Mouse (Mus musculus) lung, postnatal 0 days (tissue): ENCODE data around the gene Kat2a.

Experiments used
- CTCF ChIP-seq: IDR thresholded peaks from 2 replicates; pipeline ENCODE4 v1.5.1; 2016; ENCODE audit warnings: antibody characterized with exemption, mild to moderate bottlenecking
- EP300 ChIP-seq: IDR thresholded peaks from 2 replicates; pipeline ENCODE4 v1.6.1; 2016; ENCODE audit warnings: antibody characterized with exemption, mild to moderate bottlenecking, control low read depth

DNA sequence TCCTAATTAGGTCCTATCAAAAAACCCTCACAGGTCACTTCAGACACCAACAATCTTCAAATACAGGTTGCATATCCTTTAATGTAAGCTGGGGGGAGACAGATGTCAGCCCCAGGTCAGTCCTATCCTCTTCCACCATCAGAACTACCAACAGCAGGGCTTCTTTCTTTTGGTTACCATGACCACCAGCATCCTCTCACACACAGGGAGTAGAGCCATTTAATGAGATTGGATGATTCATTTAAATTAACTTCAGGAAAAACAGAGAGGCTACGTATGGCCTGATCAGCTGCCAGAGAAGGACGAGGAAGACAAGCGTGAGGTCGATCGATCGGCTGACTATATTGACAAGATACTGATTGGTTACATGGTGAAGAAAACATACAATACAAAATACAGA is 2.7 kb upstream of the Kat2a start:
- TF ChIP-seq CTCF (no peak), EP300 (no peak)
